Mouse (Mus musculus) heart, postnatal 4 days (tissue): Measurements from ENCODE around the gene Psmb2. TPM values are rescaled to one million over a fixed set of nuclear protein-coding genes. Genes with fewer than 3 reads are reported as not detected.

ENCODE experiments used
- DNase-seq: peaks from one replicate; pipeline ENCODE4 v3.0.0; 2021
- total RNA-seq, 2 experiments: library from RNA; stranded (reverse); gene quantifications; 2 replicates each; pipeline ENCODE4 v1.2.3; 2021

Gene Psmb2
- 100 to 1,000 TPM; 161 to 162 TPM for total RNA-seq

DNA sequence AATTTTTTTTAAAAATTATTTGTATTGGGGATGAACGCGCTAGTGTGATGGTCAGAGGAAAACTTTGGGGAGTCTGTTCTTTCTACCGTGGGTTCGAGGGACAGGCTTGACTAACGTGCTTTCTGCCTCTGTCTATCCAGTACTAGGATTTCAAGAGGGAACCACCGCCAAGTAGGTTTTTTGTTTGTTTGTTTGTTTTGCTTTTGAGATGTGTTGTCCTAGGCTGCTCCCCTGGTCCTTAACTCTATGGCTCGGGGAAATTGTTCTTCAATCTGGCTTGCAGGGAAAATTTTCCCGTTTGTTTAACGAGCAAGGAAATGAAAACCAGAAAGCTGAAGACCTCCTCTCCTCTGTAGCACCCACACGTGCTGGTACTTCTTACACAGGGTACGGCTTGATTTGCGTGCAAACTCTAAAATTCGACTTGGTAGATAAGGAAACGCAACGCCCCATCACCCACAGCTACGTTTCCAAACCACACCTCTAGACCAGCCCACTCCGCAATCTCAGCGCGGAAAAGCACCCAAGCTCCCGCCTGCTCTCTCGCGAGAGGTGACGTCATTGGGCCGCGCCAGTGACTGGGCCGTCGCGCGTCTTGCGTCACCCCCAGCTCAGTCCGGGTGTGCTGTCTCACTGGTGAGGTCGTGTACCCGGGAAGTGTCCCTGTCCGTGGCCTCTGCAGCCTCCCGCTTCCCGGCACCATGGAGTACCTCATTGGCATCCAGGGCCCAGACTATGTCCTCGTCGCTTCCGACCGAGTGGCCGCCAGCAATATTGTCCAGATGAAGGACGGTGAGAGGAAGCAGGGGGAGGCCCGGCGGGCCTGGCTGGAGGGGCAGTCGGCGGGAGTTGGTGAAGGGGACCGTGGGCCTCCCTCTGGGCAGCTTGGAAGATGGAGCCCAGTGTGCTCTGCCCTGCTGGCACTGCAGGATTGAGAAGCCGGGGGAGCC is at the start of gene Psmb2:
TSS of gene Psmb2 (plus strand) at position 577 of the 950 bp plus-strand sequence.
- peak; percentile 99 for DNase-seq

DNA sequence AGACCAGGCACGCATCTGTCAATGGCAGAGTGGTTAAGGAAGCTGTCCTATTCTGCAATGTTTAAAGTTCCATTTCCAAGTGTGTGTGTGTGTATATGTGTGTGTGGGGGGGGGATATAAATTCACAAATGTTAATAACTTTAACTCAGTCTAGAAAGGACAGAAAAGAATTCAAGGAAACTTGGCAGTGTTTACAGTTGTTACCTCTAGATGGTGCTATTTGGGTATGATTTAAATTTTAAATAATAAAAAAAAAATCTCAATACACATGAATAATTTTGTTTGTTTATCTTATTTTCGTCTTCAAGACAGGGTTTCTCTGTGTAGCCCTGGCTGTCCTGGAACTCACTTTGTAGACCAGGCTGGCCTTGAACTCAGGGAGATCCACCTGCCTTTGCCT is 45.5 kb upstream of the Psmb2 start:
- no peak for DNase-seq

DNA sequence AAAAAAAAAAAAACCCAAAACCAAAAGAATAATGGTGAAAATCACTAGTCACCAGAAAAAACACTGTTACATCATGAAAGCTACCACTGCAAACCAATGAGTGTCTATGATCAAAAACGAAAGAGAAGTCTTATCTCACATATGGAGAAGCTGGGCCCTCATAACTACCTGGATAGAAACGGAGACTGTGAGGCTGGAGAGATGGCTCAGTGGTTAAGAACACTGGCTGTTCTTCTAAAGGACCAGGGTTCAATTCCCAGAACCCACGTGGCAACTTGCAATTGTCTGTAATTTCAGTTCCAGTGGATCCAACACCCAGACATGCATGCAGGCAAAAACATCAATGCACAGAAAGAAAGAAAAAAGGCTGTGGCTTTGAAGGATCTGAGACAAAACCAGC is 44.8 kb upstream of the Psmb2 start:
- DNase-seq: no peak

GRCm38 (mm10) chr4:126636330-126636729 is 41.1 kb upstream of the Psmb2 start:
- DNase-seq: no peak

- no peak for DNase-seq
Observed at GRCm38 (mm10) chr4:126637446-126637845, 40.0 kb upstream of the Psmb2 start.

DNA sequence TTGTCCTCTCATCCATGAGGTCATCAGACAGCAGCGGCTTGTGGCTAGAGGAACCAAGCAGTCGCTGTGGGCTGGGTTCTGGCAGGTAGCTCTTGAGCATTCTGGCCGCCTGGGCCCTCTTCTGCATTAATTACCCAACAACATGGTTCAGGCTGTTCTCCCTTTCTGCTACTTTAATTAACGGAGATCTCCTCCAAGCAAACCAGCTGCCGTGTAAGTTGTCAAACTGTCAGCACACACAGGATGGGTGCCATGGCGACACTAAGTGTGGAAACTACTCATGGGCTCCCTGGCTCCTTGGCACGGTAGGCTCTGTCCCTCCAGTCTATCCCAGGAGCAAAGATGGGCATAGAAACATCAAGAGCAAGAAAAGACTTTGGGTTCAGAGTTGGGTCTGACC is 38.1 kb upstream of the Psmb2 start:
- DNase-seq: no peak

GRCm38 (mm10) chr4:126641901-126642300 is 35.5 kb upstream of the Psmb2 start:
- DNase-seq: no peak

- no peak for DNase-seq
Observed at GRCm38 (mm10) chr4:126643815-126644214, 33.6 kb upstream of the Psmb2 start.

DNA sequence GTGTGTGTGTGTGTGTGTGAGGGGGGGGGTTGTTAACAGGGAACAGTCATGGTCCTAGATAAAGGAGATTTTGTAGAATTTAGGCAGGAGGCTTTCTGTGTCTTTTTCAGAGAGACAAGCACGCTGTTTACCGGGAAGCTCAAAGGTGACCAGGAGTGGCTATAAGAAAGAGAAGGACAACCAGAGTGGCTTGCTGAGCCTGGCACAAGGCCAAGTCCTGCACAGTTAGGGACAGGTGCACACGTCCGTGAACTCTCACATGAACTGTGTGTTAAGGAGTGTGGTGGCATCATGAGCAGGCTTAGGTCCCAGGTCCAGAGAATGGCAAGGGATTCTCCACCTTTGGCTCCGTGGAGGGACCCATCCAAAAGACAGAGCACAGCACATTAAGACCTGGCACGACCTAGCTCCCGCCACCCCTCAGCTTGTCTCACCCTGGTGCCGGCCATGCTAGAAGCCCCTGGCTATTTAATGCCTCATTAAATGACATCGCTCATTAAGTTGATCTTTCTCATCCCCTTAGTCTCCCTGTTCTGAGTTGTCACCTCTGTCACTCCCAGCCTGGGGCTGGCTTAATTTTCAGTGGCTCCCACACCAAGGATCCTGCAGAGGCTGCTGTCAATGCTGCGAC is 33.0 kb upstream of the Psmb2 start:
- DNase-seq: no peak

- DNase-seq: no peak
Observed at GRCm38 (mm10) chr4:126647996-126648910, 29.2 kb upstream of the Psmb2 start.

DNA sequence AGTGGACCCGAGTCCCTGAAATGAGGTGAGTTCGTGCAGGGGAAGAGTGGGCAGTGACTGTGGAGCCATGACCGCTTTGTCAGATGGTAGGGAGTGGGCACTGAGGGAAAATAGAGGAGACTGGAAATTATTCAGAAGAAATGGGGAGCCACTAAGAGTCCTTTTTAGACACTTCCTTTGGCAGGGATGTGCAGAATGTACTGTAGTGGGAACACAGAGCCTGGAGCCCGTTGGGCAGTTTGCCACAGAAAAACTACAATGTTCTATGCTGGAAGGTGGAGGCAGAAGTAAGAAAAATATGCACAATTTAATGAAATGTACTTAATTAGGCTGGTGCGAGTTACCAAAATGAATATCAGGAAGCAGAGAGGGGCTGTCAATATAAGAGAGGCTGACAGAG is 24.3 kb upstream of the Psmb2 start:
- no peak for DNase-seq

DNA sequence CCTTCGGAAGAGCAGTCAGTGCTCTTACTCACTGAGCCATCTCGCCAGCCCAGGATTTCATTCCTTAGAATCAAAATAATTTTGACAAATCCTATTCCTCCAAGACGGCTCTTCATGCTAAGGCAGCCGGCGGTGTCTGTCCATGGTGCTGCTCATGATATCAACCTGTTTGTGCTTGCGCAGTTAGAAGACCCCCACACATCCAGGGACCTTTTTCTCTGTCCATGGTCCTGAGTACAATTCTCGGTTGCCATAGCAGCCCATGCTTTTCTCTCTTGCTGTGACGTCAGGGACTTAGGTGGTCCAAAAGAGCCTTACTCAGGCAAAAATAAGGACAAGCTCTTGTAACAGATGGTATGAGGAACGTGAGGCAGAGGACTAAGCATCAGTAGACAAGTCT is 22.1 kb upstream of the Psmb2 start:
- peak; percentile 58 for DNase-seq

- no peak for DNase-seq
Observed at GRCm38 (mm10) chr4:126661249-126661648, 16.2 kb upstream of the Psmb2 start.

- no peak for DNase-seq
Observed at GRCm38 (mm10) chr4:126667075-126667474, 10.4 kb upstream of the Psmb2 start.

DNA sequence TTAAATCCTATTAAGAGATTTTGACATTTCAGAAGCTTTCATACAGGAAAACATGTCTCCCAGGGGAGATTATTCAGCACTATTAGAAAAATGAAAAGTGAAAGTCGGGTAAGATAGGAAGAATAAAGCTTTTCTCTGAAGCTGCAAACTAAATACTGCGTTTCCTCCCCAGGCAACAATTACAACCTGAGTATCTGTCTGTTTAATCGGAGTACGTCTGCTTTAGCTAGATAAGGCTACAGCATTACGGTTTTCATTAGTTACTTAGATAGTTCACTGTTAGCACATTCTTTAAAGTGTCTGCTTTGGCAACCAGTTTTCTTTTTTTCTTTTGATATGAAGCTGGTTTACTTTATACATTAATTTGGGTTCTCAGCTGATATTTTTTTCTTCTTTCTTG is 4.9 kb downstream of the Psmb2 start:
- DNase-seq: no peak

- DNase-seq: no peak
Observed at GRCm38 (mm10) chr4:126683084-126683483, 5.7 kb downstream of the Psmb2 start.

DNA sequence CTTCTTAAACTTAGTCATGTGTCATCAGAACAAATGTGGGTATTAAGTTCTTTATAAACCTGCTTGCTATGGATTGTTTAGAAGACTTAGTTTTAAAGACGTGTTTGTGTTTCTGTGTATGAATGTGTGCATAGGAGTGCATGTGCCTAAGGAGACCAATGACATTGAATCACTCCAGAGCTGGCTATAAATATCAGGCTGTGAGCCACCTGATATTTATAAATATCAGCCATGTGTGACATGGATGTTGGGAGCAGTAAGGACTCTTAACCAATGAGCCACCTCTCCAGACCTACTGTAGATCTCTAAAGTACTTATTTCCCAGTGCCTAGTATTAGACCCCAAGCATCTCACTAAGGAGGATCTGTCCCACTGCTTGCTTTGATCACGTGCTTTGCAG is 12.0 kb downstream of the Psmb2 start:
- DNase-seq: no peak

- DNase-seq: no peak
Observed at GRCm38 (mm10) chr4:126693021-126693420, 15.6 kb downstream of the Psmb2 start.

DNA sequence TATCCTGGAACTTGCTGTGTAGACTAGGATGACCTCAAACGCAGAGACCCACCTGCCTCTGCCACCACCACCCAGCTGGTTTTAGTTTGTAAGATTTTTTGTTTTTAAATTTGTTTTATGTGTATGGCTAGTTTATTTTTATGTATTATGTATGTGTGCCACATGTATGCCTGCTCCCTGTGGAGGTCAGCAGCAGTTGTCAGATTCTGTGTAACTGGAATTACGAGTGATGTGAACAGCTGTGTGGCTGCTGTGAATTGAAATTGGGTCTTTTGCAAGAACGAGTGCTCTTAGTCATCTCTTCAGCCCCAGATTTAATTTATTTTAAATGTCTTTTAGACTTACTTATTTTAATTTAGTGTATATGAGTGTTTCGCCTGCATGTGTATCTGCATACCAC is 19.5 kb downstream of the Psmb2 start:
- DNase-seq: no peak

DNA sequence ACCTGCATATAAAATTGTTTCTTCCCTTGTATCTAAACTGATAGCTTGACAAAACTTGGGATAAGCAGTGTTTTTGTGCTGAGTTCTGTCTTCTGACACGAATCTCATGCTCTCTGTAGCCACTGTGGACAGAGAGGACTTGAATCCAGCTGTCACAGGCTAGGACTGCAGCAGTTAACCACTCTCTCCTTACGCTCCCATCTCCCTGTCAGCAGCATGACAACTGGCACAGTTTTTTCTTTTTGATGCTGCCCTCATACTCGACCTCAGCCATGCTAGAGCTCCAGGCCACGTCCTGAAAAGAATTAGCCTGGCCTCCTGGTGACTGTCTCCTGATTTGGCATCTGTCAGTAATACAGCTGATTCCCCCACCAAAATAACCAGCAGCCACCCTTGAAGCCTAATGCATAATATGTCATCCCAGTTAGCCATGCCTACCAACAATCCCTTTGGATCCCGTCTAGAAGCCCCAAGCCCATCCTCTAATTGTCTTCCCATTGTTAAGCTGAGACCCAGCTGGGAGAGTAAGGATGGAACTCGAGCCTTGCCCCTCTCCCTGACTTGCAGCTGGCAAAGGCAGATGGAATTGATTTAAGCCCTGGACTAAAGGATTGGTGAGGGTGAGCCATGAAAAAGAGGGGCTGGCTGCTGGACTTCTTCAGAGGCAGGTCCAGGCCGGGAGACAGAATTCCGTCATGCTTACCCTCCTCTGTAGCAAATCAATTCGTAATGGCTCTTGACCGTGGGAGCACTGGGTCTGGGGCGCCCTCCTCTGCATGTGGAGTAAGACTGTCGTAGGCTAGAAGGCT is 29.4 kb downstream of the Psmb2 start:
- no peak for DNase-seq

GRCm38 (mm10) chr4:126707439-126707826 is 30.0 kb downstream of the Psmb2 start:
- DNase-seq: no peak

GRCm38 (mm10) chr4:126732111-126732510 is 54.7 kb downstream of the Psmb2 start:
- no peak for DNase-seq
